Mouse (Mus musculus): ENCODE results near the gene Oxct1. TPM values are rescaled to one million over a fixed set of nuclear protein-coding genes. Genes with fewer than 3 reads are reported as not detected.

Gene Oxct1
- polyA plus RNA-seq, 1 experiment: 17.4 TPM

DNA sequence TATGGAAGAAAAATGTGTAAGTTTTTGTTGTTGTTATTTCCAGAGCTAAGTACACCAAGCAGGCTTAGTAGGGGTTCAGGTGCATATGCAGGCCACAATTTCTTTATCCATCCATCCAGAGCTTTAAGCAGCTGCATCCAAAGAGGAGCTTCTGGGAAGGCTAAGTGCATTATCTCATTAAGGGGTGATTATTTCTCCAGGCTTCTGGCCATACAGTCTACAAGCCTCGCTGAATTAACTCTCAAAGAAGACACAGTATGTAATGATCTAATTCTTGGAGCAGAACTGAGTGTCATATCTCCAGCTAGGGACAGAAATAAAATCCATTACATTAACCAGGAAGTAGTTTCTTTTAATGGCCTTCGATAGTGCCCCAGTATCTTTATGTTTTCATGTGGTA lies 12.3 kb upstream of the Oxct1 start:
- 72% methylated on average over 2 of the region's 2 CpGs for WGBS
- H3K36me3 ChIP-seq (ENCODE audit: control insufficient read depth, insufficient read depth, low read length): no peaks in the 10 kb centered on the region
- DNase-seq (ENCODE audit: low read depth in 1 of 2, low spot score in 2 of 2): no peak
- H3K27ac ChIP-seq (ENCODE audit: insufficient read depth, low read length): no peak overlapping the region
- H3K4me1 ChIP-seq (ENCODE audit: control insufficient read depth, insufficient read depth, insufficient read length): no peaks in the 10 kb centered on the region
- no peak overlapping the region for H3K4me3 ChIP-seq (ENCODE audit: extremely low read depth, insufficient read depth, insufficient read length)
- TF ChIP-seq POLR2A (IDR thresholded peaks at IDR 0.05; ENCODE audit: low read depth, low read length): no peak
- no peak for TF ChIP-seq CTCF (IDR thresholded peaks at IDR 0.05; ENCODE audit: extremely low read depth, insufficient read depth, insufficient read length, insufficient replicate concordance)
- H3K27me3 ChIP-seq (ENCODE audit: control insufficient read depth, insufficient read depth, low read length): no peaks in the 10 kb centered on the region

DNA sequence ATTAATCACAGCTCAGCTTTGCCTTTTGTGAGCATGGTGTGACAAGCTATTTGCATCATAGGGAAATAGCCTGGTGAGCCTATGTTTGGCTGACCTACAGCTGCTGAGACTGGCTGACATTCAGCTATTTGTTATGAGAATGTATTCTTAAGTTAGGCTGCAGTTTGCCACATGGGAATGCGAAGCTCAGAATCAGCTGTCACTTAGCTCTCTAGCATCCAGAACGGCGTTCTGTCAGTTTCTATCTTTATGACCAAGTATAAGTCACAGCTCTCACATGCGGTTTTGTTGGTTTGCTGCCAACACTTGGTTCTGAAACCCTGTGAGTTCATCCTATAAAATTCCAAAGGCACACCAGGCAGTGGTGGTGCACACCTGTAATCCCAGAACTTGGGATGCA lies 5.5 kb upstream of the Oxct1 start:
- 0 out of 2 replicates have a peak, but pooled peaks cover under 1% of the 10 kb centered on the region for H3K4me1 ChIP-seq (ENCODE audit: control insufficient read depth, insufficient read depth, insufficient read length)
- H3K4me3 ChIP-seq (ENCODE audit: extremely low read depth, insufficient read depth, insufficient read length): no peak overlapping the region
- no peaks in the 10 kb centered on the region for H3K27me3 ChIP-seq (ENCODE audit: control insufficient read depth, insufficient read depth, low read length)
- H3K36me3 ChIP-seq (ENCODE audit: control insufficient read depth, insufficient read depth, low read length): no peaks in the 10 kb centered on the region
- TF ChIP-seq POLR2A (IDR thresholded peaks at IDR 0.05; ENCODE audit: low read depth, low read length) (no peak), CTCF (IDR thresholded peaks at IDR 0.05; ENCODE audit: extremely low read depth, insufficient read depth, insufficient read length, insufficient replicate concordance) (no peak)
- no peak overlapping the region for H3K27ac ChIP-seq (ENCODE audit: insufficient read depth, low read length)
- DNase-seq (ENCODE audit: low read depth in 1 of 2, low spot score in 2 of 2): no peak
- WGBS: 82% methylated on average over 4 of the region's 4 CpGs

DNA sequence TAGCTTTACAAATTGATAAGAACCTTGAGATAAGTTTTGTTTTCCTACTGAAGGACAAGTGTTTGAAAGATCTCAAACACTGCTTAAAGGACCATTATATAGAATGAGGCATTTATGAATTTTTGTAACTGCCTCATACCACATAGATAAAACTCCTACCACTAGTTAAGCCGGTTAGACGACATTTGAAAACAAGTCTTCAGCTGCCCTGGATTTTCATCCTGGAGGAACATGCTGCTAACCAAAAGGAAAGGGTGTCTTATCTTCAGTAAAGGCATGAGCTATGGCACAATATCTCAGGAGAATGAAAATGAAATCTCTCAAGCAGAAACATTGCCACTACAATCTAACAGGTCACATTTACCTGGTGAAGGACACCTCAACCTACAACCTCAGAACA lies 2.4 kb upstream of the Oxct1 start:
- H3K4me3 ChIP-seq (ENCODE audit: extremely low read depth, insufficient read depth, insufficient read length): no peak overlapping the region
- peaks cover 4% of the 10 kb centered on the region; the same call in 1 of the 2 replicates for H3K4me1 ChIP-seq (ENCODE audit: control insufficient read depth, insufficient read depth, insufficient read length)
- DNase-seq (ENCODE audit: low read depth in 1 of 2, low spot score in 2 of 2): no peak
- H3K27me3 ChIP-seq (ENCODE audit: control insufficient read depth, insufficient read depth, low read length): no peaks in the 10 kb centered on the region
- no peaks in the 10 kb centered on the region for H3K36me3 ChIP-seq (ENCODE audit: control insufficient read depth, insufficient read depth, low read length)
- no peak overlapping the region for H3K27ac ChIP-seq (ENCODE audit: insufficient read depth, low read length)
- TF ChIP-seq POLR2A (IDR thresholded peaks at IDR 0.05; ENCODE audit: low read depth, low read length) (no peak), CTCF (IDR thresholded peaks at IDR 0.05; ENCODE audit: extremely low read depth, insufficient read depth, insufficient read length, insufficient replicate concordance) (no peak)
- 94% methylated on average over 2 of the region's 2 CpGs for WGBS

DNA sequence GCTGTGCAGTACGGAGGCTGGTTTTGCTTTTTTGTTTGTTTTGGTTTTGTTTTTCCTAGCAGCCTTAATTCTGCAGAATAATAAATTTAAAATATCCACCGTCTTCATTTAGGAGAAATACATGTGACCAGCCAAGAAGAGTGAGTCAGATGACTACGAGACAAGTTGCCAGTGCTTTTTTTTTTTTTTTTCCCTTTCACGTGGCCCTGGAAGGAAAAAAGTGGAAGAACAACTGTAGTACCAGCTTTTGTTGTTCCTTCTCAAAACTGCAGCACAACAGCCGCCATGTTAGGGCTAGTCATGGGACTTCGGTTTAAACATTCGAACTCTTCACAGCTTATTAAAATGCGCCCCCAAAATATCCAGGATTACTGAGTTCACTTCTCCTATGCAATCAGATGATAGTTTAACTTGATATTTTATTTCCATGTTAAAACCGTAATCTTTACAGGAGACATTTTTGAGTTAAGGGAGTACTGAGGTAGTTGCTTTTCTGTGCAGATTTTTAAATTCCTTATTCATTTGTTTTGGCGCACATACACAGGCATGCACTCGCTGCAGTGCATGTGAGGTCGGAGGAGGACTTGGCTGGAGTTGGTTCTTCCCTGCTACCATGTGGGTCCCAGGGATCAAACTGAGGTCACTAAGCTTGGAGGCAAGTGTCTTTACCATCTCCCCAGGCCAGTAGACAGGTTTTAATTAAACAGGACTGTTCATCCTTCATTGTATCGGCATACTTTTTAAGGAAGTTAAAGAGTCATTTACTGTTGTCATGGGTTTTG lies 1.3 kb upstream of the Oxct1 start:
- no peak overlapping the region for H3K27ac ChIP-seq (ENCODE audit: insufficient read depth, low read length)
- peaks cover 4% of the 10 kb centered on the region; the same call in 1 of the 2 replicates for H3K4me1 ChIP-seq (ENCODE audit: control insufficient read depth, insufficient read depth, insufficient read length)
- H3K4me3 ChIP-seq (ENCODE audit: extremely low read depth, insufficient read depth, insufficient read length): no peak overlapping the region
- 87% methylated on average over 13 of the region's 13 CpGs for WGBS
- no peaks in the 10 kb centered on the region for H3K36me3 ChIP-seq (ENCODE audit: control insufficient read depth, insufficient read depth, low read length)
- no peak for DNase-seq (ENCODE audit: low read depth in 1 of 2, low spot score in 2 of 2)
- TF ChIP-seq POLR2A (IDR thresholded peaks at IDR 0.05; ENCODE audit: low read depth, low read length): no peak
- no peak for TF ChIP-seq CTCF (IDR thresholded peaks at IDR 0.05; ENCODE audit: extremely low read depth, insufficient read depth, insufficient read length, insufficient replicate concordance)
- no peaks in the 10 kb centered on the region for H3K27me3 ChIP-seq (ENCODE audit: control insufficient read depth, insufficient read depth, low read length)

DNA sequence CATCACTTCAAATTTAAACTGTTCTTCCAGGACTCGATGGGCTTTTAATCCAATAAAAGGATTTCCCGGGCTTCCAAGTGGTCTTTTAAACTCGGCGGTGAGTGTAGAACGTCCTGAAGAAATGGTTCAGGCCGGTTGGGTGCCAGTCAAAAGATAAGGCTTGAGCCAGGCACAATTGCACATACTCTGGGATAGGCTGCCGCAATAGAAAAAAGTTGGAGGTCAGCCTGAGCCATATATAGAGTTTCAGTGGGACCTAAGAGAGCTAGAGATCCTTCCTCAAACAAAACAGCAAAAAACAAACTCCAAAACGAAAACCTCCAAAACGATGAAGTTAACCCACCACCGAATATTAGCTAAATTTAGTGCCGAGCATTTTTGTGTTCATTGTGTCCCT lies 677 bp upstream of the Oxct1 start:
- H3K4me1 ChIP-seq (ENCODE audit: control insufficient read depth, insufficient read depth, insufficient read length): peaks cover 4% of the 10 kb centered on the region; the same call in 1 of the 2 replicates
- no peak overlapping the region for H3K27ac ChIP-seq (ENCODE audit: insufficient read depth, low read length)
- 70% methylated on average over 11 of the region's 11 CpGs for WGBS
- no peaks in the 10 kb centered on the region for H3K27me3 ChIP-seq (ENCODE audit: control insufficient read depth, insufficient read depth, low read length)
- DNase-seq (ENCODE audit: low read depth in 1 of 2, low spot score in 2 of 2): no peak
- TF ChIP-seq POLR2A (IDR thresholded peaks at IDR 0.05; ENCODE audit: low read depth, low read length): no peak
- no peak for TF ChIP-seq CTCF (IDR thresholded peaks at IDR 0.05; ENCODE audit: extremely low read depth, insufficient read depth, insufficient read length, insufficient replicate concordance)
- H3K36me3 ChIP-seq (ENCODE audit: control insufficient read depth, insufficient read depth, low read length): no peaks in the 10 kb centered on the region
- no peak overlapping the region for H3K4me3 ChIP-seq (ENCODE audit: extremely low read depth, insufficient read depth, insufficient read length)

DNA sequence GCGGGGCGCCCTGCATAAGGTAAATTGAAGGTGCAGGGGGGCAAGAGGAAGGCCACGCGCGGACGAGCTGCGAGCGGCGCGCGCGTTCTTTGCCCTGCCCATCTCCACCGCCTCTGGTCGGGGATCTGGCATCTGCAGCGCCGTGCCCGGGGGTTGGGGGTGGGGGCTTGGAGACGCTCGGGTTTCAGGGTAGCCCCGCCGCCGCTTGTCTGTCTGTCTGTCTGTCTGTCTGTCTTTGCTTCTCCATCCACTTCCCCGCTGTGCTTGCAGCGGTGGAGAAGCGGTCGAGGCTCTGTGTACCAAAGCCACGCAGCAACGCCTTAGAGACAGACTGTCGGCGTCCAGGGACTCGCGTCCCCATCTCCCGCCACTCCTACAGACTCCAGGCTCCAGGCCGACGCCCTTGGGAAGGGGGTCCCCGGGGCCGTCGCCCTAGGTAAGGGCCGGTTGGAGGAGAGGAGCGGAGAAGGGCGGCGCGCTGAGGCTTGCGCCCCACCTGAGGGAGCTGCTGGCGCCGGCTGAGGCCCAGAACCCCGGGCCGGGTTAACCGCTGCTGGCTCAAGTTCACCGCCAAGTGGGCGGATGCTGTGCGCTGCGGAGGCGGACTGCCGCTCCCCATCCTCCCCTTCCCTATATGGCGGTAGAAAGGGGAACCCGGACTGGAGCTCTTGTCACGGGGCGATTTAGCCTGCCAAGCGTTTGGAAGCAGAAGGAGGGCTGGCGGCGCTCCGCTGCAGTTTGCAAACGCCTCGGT lies 825 bp downstream of the Oxct1 start:
- no peak for TF ChIP-seq CTCF (IDR thresholded peaks at IDR 0.05; ENCODE audit: extremely low read depth, insufficient read depth, insufficient read length, insufficient replicate concordance)
- TF ChIP-seq POLR2A (IDR thresholded peaks at IDR 0.05; ENCODE audit: low read depth, low read length): peak; percentile 21; the same call in 1 of the 2 replicates

More for the DNA sequence above, 825 bp downstream of the Oxct1 start:
- Histone ChIP-seq H3K4me1 (ENCODE audit: control insufficient read depth, insufficient read depth, insufficient read length) (peaks cover 4% of the 10 kb centered on the region; the same call in 1 of the 2 replicates), H3K36me3 (ENCODE audit: control insufficient read depth, insufficient read depth, low read length) (no peaks in the 10 kb centered on the region), H3K27ac (ENCODE audit: insufficient read depth, low read length) (peak overlapping the region; percentile 86), H3K4me3 (ENCODE audit: extremely low read depth, insufficient read depth, insufficient read length) (peak overlapping the region; percentile 87), H3K27me3 (ENCODE audit: control insufficient read depth, insufficient read depth, low read length) (no peaks in the 10 kb centered on the region)
- DNase-seq (ENCODE audit: low read depth in 1 of 2, low spot score in 2 of 2): peak; percentile 51 to 81
- WGBS: under 1% methylated on average over 65 of the region's 65 CpGs

All from spleen, adult 2 months (tissue).